Mouse (Mus musculus) lung, embryonic 15.5 days (tissue): ENCODE data around the gene Aifm3. TPM values are rescaled to one million over a fixed set of nuclear protein-coding genes. Genes with fewer than 3 reads are reported as not detected.
A peak's percentile ranks its signal among the peaks of the same experiment; 100 is the strongest.
"Not testable (repeated sequence)": the region's sequence is repeated elsewhere in the genome, so short reads cannot be mapped to it uniquely, and the experiment has no call there.

Experiments
- ATAC-seq: fragments of 200-750 bp; cut with Nextera tagmentation; 2 replicates; pipeline ENCODE4 v1.8.0; 2017; ENCODE audit warnings: moderate number of reproducible peaks, borderline replicate concordance; ENCODE audit not compliant: low FRiP score, low TSS enrichment; ENCODE audit errors: extremely low read depth
- H3K27ac ChIP-seq: fragments of 300-500 bp; sonication (generic); 2 replicates; pipeline ENCODE4 v1.5.1; 2015; ENCODE audit warnings: moderate library complexity, mild to moderate bottlenecking, inconsistent platforms
- H3K27me3 ChIP-seq: fragments of 300-500 bp; sonication (generic); 2 replicates; pipeline ENCODE4 v1.6.1; 2015; ENCODE audit warnings: inconsistent platforms
- H3K36me3 ChIP-seq: fragments of 300-500 bp; sonication (generic); 2 replicates; pipeline ENCODE4 v1.6.1; 2015; ENCODE audit warnings: inconsistent platforms
- H3K4me1 ChIP-seq: fragments of 300-500 bp; sonication (generic); 2 replicates; pipeline ENCODE4 v1.6.1; 2015; ENCODE audit warnings: inconsistent platforms
- H3K4me2 ChIP-seq: fragments of 300-500 bp; sonication (generic); 2 replicates; pipeline ENCODE4 v1.6.1; 2015; ENCODE audit warnings: inconsistent platforms, mild to moderate bottlenecking, moderate library complexity
- H3K4me3 ChIP-seq: fragments of 300-500 bp; sonication (generic); 2 replicates; pipeline ENCODE4 v1.5.1; 2015; ENCODE audit warnings: mild to moderate bottlenecking, inconsistent platforms
- H3K9ac ChIP-seq: fragments of 300-500 bp; sonication (generic); 2 replicates; pipeline ENCODE4 v1.6.1; 2015; ENCODE audit warnings: inconsistent platforms
- H3K9me3 ChIP-seq: fragments of 300-500 bp; sonication (generic); 2 replicates; pipeline ENCODE4 v1.6.1; 2016; ENCODE audit warnings: inconsistent platforms
- WGBS: fragments of 180-500 bp; shearing (Covaris S2); methylation state at CpG from one replicate; pipeline ENCODE4 v1.1.7; 2015; 5-methylcytosine and 5-hydroxymethylcytosine counted together
- polyA plus RNA-seq: library from polyadenylated mRNA; unstranded; fragments of >200 nt; fragmentation: Nextera tagmentation; extraction: Ambion mirVana; gene quantifications from 2 replicates; pipeline ENCODE4 v1.2.1, GENCODE M21; 2015

The Aifm3 gene
- polyA plus RNA-seq, 1 experiment from 2014 or later: 3.6 TPM

DNA sequence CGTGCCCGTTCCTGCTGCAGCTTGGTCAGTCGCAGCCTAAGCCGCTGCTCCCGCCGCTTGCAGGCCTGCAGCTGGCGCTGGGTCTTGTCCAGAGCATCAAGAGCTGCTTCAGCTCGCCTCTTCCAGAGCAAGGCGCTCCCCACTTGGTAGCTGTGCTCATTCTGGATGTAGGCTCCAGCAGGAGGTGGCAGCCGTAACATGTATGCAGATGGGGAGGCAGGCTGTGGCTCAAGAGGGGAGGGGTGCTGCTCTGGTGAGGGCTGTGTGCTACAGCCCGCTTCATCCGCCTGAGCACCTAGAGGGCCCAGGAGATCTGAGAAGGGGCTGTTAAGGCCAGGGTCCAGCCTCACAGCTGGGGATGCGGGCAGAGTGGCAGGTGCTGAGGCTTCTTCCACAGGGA lies 38.9 kb downstream of the Aifm3 start:
- Histone ChIP-seq H3K27ac (no peak overlapping the region), H3K36me3 (peaks cover 48% of the 10 kb centered on the region)

DNA sequence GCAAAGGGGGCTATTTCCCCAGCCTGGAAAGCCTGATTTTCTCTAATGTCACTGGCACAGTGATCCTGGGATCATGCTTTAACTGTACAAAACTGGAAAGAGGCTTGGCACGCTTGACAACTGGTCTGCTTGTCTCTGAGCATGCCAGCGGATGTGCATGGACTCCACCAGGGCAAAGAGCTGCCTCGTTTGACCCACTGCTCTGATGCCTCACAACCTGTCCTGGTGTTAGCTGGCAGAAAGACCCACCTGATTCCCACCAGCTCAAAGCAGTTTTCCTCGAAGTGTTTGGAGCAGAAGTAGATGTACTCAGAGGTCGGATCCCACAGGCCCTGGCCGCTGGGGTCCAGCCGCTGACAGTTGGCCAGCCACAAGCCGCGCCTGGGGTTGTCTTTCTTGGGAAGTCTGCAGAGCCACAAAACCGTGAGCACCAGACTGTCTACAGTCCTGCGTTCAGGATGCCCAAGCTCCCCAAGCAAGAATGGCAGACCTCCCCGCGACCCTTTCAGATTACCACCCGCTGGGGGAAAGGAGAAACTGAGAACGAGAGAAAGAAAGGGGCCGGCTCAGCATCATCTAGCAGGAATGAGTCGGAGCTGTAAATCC lies 40.7 kb downstream of the Aifm3 start:
- H3K27me3 ChIP-seq: no peaks in the 10 kb centered on the region
- no peaks in the 10 kb centered on the region for H3K9me3 ChIP-seq
- peak overlapping the region; percentile 82 for H3K4me2 ChIP-seq
- peaks cover 17% of the 10 kb centered on the region for H3K4me1 ChIP-seq
- no peak for ATAC-seq
- H3K36me3 ChIP-seq: peaks cover 33% of the 10 kb centered on the region
- 13% methylated on average over 17 of the region's 17 CpGs for WGBS
- peak overlapping the region; percentile 87 for H3K9ac ChIP-seq
- peak overlapping the region; percentile 97 for H3K27ac ChIP-seq
- peak overlapping the region; percentile 78 for H3K4me3 ChIP-seq

More for the DNA sequence above, 38.9 kb downstream of the Aifm3 start:
- no peak for ATAC-seq
- Histone ChIP-seq H3K4me3 (no peak overlapping the region), H3K4me1 (peaks cover 17% of the 10 kb centered on the region), H3K4me2 (no peak overlapping the region), H3K9ac (no peak overlapping the region), H3K27me3 (no peaks in the 10 kb centered on the region), H3K9me3 (no peaks in the 10 kb centered on the region)
- WGBS: 85% methylated on average over 13 of the region's 13 CpGs

DNA sequence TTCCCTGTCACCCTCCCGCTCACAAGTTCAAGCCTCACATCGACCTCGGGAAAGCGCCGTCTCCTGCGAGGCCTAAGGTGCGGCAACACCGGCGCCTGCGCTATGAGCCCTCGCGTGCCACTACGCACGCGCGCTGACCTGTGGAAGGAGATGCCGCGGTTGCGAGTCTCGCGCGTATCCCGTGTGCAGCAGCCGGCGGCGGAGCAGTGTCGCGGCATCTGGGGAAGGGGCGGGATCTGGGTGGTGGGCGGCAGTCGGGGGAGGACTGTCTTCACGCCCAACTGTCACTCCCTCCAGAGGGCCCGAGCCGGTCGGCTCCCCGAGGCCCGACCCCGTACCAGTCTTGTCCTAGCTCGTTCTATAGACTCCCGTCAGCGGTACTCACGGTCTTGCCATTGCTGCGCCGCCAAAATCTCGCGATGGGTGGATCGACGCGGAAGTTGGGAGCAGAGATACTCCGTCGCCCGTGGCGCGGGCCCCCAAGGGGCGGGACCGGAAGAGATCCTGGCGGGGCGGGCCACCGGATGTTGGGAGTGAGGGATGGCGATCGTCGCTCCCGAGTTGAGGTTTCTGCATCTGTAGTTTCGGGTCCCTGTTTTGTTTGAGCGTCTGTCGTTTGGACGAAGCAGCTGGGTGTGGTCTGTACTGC lies 41.4 kb downstream of the Aifm3 start, which contains the start of gene Thap7:
Gene Thap7 (minus strand): TSS at position 497 of the 649 bp plus-strand sequence.
- Histone ChIP-seq H3K4me1 (peaks cover 17% of the 10 kb centered on the region), H3K4me2 (peak within 1 kb of the TSS; percentile 82), H3K9ac (peak within 1 kb of the TSS; percentile 87), H3K4me3 (peak within 1 kb of the TSS; percentile 78), H3K36me3 (peaks cover 26% of the 10 kb centered on the region), H3K27me3 (no peaks in the 10 kb centered on the region), H3K9me3 (no peaks in the 10 kb centered on the region), H3K27ac (peak within 1 kb of the TSS; percentile 97)
- WGBS: under 1% methylated on average over 67 of the region's 67 CpGs
- peak; percentile 97 for ATAC-seq

DNA sequence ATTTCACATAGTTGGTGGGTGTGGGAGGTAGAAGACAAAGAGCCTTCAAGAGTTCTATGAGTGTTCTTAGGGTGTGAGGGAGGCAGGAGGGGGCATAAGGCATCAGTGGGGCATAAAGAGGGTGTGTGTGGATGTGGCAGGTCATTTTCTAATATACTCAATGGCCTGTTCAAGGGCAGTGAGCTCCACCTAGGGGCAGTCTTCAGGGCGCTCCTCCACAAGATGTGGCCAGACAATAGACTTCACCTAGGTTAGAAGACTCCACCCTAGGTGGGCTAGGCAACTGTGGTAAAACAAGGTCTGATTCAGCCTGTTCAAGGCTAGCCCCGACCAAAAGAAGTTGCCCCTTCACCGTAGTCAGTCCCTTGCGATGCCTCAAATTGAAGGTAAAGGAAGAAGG lies 42.9 kb downstream of the Aifm3 start:
- no peak for ATAC-seq
- H3K4me2 ChIP-seq: no peak overlapping the region
- peaks cover 12% of the 10 kb centered on the region for H3K36me3 ChIP-seq
- H3K27ac ChIP-seq: no peak overlapping the region
- WGBS: 50% methylated on average over 4 of the region's 4 CpGs
- no peaks in the 10 kb centered on the region for H3K9me3 ChIP-seq
- H3K4me3 ChIP-seq: no peak overlapping the region
- no peaks in the 10 kb centered on the region for H3K27me3 ChIP-seq
- peaks cover 17% of the 10 kb centered on the region for H3K4me1 ChIP-seq
- H3K9ac ChIP-seq: no peak overlapping the region

DNA sequence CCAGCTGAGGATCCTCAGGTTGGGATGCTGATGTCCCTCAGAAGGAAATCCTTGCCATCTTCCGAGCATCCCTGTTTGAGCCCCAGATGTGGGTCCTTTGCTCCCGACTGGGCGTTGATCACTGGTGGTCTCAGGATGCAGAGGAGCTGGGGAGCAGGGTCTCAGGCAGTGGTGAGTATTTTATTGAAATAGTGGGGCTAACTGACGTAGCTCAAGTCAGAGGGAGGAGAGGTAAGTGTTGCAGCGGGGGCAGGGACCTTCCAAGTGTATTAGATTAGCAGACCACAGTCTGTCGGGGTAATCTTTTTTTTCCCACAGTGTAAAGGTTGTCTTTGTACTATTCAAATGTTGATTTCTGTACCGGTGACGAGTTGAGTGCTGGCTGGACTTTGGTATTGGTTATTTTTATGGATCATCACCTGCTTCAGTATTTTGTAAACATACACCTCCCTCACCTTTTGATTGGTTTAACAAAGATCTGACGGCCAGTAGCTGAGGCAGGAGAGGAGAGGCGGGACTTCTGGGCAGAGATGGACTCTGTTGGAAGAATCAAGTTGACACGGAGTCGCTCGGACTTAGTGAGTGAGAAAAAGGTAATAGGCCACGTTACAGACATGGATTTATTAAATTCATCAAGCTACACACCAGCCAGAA lies 43.4 kb downstream of the Aifm3 start:
- no peak overlapping the region for H3K4me2 ChIP-seq
- H3K4me1 ChIP-seq: peaks cover 17% of the 10 kb centered on the region
- H3K36me3 ChIP-seq: peaks cover 7% of the 10 kb centered on the region; the same call in 1 of the 2 replicates
- H3K9ac ChIP-seq: no peak overlapping the region
- 70% methylated on average over 14 of the region's 14 CpGs for WGBS
- H3K27ac ChIP-seq: no peak overlapping the region
- ATAC-seq: no peak
- no peak overlapping the region for H3K4me3 ChIP-seq
- no peaks in the 10 kb centered on the region for H3K9me3 ChIP-seq
- H3K27me3 ChIP-seq: no peaks in the 10 kb centered on the region

DNA sequence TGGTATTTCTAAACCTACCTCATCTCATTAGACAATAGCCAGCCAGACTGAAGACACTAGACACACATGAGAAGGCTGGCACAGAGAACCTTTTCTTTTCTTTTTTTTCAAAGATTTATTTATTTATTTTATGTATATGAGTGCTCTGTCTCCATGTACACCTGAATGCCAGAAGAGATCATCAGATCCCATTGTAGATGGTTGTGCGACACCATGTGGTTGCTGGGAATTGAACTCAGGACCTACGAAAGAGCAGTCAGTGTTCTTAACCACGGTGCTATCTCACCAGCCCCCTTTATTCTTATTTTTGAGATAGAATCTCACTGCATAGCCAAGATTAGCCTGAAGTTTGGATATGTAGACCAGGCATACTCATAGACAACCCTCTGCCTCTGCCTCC lies 47.2 kb downstream of the Aifm3 start:
- no peak overlapping the region for H3K4me2 ChIP-seq
- no peak overlapping the region for H3K9ac ChIP-seq
- no peak for ATAC-seq
- no peak overlapping the region for H3K4me3 ChIP-seq
- peaks cover 5% of the 10 kb centered on the region for H3K4me1 ChIP-seq
- H3K9me3 ChIP-seq: no peaks in the 10 kb centered on the region
- no peaks in the 10 kb centered on the region for H3K36me3 ChIP-seq
- 0 out of 2 replicates have a peak, but pooled peaks cover 4% of the 10 kb centered on the region for H3K27me3 ChIP-seq
- WGBS: 89% methylated on average over 3 of the region's 3 CpGs
- H3K27ac ChIP-seq: no peak overlapping the region

DNA sequence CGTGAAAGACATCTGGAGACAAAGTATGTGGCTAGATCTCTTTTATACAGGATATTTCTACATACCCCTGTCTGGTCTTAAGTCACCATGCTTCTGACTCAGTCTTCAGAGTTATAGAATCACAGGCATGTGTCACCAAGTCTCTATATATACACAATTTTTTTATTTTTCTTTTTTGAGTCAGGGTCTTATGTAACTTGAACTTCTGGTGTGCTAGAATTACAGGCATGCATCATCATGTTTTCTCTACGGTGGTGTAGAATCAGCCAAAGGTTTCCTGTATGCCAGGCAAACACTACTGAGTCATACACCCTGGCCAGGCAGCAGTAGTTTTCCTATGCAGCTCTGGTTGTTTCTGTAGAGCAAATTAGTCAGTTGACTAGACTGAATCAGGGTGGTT lies 53.2 kb downstream of the Aifm3 start:
- WGBS: 57% methylated on average over 2 of the region's 2 CpGs

DNA sequence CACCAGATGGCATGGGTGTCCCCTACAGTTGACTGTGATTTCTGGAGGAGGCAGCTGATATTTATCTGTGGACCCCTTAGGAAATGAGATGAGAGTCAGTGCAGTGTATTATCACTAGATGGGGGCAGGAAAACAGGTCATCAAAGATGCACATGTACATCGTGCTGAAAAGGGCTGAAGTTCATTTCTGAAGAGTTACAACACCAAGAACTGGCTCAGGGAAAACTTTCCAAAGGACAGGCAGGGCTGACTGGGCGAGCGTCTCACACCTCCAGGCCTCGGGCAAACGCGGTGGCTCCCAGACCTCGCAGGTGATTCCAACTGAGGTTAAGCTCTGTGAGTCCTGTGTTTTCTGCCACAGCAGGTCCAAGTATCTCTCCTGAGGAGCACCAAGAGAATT lies 63.4 kb downstream of the Aifm3 start:
- H3K4me3 ChIP-seq: no peak overlapping the region
- H3K27ac ChIP-seq: no peak overlapping the region
- no peaks in the 10 kb centered on the region for H3K27me3 ChIP-seq
- WGBS: 68% methylated on average over 7 of the region's 7 CpGs
- no peaks in the 10 kb centered on the region for H3K36me3 ChIP-seq
- peaks cover 12% of the 10 kb centered on the region for H3K4me1 ChIP-seq
- H3K4me2 ChIP-seq: no peak overlapping the region
- ATAC-seq: no peak
- H3K9me3 ChIP-seq: no peaks in the 10 kb centered on the region
- no peak overlapping the region for H3K9ac ChIP-seq

More for the DNA sequence above, 53.2 kb downstream of the Aifm3 start:
- Histone ChIP-seq H3K27ac (no peak overlapping the region), H3K27me3 (0 out of 2 replicates have a peak, but pooled peaks cover 7% of the 10 kb centered on the region), H3K4me2 (no peak overlapping the region), H3K4me1 (no peaks in the 10 kb centered on the region), H3K9me3 (no peaks in the 10 kb centered on the region), H3K36me3 (no peaks in the 10 kb centered on the region), H3K4me3 (no peak overlapping the region), H3K9ac (no peak overlapping the region)
- no peak for ATAC-seq

DNA sequence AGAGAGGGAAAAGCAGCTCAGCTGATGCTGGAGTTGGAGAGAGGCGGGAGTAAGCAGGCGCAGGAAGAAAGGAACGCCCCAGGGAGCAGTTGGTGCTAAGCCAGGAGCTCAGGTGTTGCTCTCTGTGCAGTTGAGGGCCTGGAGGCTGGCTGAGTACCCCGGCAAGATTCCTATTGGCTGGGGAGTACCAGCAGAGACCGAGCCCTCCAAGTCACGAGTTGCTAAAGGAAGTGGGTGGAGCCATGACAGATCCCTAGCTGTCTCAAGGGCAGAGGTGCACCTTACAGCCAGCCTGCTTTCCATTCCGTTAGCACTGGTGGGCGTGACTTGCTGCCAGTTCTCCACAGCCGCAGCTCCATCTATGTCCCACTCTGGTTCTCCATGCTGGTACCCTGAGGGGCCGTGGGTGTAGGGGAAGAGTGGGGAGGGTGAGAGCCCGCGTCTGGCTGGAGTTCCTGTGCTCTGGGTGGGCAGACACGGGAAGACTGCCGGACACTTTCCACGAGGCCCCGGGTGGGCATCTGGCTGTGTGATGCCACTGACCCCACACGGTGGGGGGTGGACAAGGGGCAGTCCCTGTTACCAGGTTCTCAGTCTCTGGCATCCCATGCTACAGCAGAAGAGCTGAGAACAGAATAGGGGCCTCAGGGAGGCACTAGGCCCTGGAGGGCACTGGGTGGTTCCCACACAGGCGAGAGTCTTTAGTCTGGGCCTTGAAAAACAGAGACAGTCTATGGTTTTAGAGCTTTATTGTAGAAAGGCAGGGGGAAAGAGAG lies 64.7 kb downstream of the Aifm3 start:
- ATAC-seq: peak; percentile 88
- H3K4me3 ChIP-seq: peak overlapping the region; percentile 21

DNA sequence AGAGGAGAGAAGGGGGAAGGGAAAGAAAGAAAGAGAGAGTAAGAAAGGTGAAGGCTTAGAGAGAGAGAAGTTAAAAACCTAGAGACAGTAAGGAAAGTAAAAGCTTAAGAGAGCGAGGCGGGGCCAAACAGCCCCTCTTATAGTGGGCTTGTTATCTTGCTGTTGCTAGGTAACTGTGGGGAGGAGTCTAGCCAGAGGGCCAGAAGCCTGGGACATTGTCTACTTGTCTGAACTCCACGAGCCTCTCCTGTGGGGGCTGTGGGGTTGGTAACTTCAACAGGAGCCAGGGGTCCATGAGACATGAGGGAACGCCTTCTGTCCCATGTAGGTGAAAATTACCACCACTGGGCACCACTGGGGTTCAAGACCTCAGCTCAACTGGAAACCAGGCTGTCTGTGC lies 65.3 kb downstream of the Aifm3 start:
- ATAC-seq: peak; percentile 50; the same call in 1 of the 2 replicates
- H3K27me3 ChIP-seq, H3K4me3 ChIP-seq, H3K9me3 ChIP-seq, H3K9ac ChIP-seq, H3K36me3 ChIP-seq: not testable (repeated sequence)
- peaks cover 28% of the 10 kb centered on the region for H3K4me1 ChIP-seq
- WGBS: 9% methylated on average over 4 of the region's 4 CpGs
- peak overlapping the region; percentile 56 for H3K4me2 ChIP-seq
- peak overlapping the region; percentile 81 for H3K27ac ChIP-seq

More for the DNA sequence above, 64.7 kb downstream of the Aifm3 start:
- no peaks in the 10 kb centered on the region for H3K9me3 ChIP-seq
- peak overlapping the region; percentile 56 for H3K4me2 ChIP-seq
- no peak overlapping the region for H3K9ac ChIP-seq
- H3K4me1 ChIP-seq: peaks cover 22% of the 10 kb centered on the region
- no peaks in the 10 kb centered on the region for H3K36me3 ChIP-seq
- peak overlapping the region; percentile 81 for H3K27ac ChIP-seq
- WGBS: 8% methylated on average over 18 of the region's 18 CpGs
- no peaks in the 10 kb centered on the region for H3K27me3 ChIP-seq

DNA sequence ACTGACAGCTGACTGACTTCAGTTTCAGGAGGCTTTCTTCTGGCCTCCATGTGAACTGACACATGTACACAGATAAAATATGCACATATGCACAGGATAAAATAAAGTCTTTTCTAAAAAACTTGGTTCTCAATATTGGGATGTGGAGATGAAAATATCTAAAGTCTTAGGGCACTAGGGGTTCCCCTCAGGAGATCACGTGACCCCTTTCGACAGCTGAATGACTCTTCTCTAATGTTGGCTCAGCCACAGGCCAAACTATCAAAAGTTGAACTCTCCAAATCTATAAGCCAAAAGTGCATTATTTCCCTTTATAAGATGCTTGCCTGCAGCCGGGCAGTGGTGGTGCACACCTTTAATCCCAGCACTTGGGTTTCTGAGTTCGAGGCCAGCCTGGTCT lies 66.8 kb downstream of the Aifm3 start:
- H3K9ac ChIP-seq: no peak overlapping the region
- H3K4me2 ChIP-seq: no peak overlapping the region
- no peaks in the 10 kb centered on the region; the same call in 1 of the 2 replicates for H3K27me3 ChIP-seq
- no peak overlapping the region for H3K27ac ChIP-seq
- no peak for ATAC-seq
- H3K4me3 ChIP-seq: no peak overlapping the region
- 74% methylated on average over 4 of the region's 4 CpGs for WGBS
- H3K4me1 ChIP-seq: peaks cover 38% of the 10 kb centered on the region
- H3K9me3 ChIP-seq: no peaks in the 10 kb centered on the region
- H3K36me3 ChIP-seq: no peaks in the 10 kb centered on the region
